Mouse (Mus musculus) spleen, adult 18-20 months (tissue): ENCODE measurements around the gene Tenm4.

ENCODE experiments used
- DNase-seq, 2 experiments: peaks; one replicate each; pipeline ENCODE4 v3.0.0; 2022; ENCODE audit warnings: mixed read lengths in 2 of 2

The Tenm4 gene

GRCm38 (mm10) chr7:96414290-96415055 lies 243.4 kb downstream of the Tenm4 start:
- no peak for DNase-seq

- peak in 1 of 2 experiments; percentile 10 for DNase-seq
Measured at GRCm38 (mm10) chr7:96417251-96418004, 246.4 kb downstream of the Tenm4 start.

- no peak for DNase-seq
Measured at GRCm38 (mm10) chr7:96418146-96418545, 247.1 kb downstream of the Tenm4 start.

- DNase-seq = no peak
Measured at GRCm38 (mm10) chr7:96420045-96420444, 249.0 kb downstream of the Tenm4 start.

- no peak for DNase-seq
Measured at GRCm38 (mm10) chr7:96420926-96421605, 250.0 kb downstream of the Tenm4 start.

- DNase-seq = no peak
Measured at GRCm38 (mm10) chr7:96426954-96427353, 255.9 kb downstream of the Tenm4 start.

- DNase-seq = no peak
Measured at GRCm38 (mm10) chr7:96433307-96433706, 262.3 kb downstream of the Tenm4 start.

GRCm38 (mm10) chr7:96438392-96438791 lies 267.3 kb downstream of the Tenm4 start:
- DNase-seq = no peak

GRCm38 (mm10) chr7:96440161-96440707 lies 269.2 kb downstream of the Tenm4 start:
- no peak for DNase-seq

- no peak for DNase-seq
Measured at GRCm38 (mm10) chr7:96445771-96446170, 274.7 kb downstream of the Tenm4 start.

GRCm38 (mm10) chr7:96447806-96448397 lies 276.9 kb downstream of the Tenm4 start:
- no peak for DNase-seq

GRCm38 (mm10) chr7:96455957-96456356 lies 284.9 kb downstream of the Tenm4 start:
- DNase-seq = no peak

GRCm38 (mm10) chr7:96456618-96457017 lies 285.6 kb downstream of the Tenm4 start:
- DNase-seq = no peak

GRCm38 (mm10) chr7:96457891-96458290 lies 286.8 kb downstream of the Tenm4 start:
- no peak for DNase-seq

GRCm38 (mm10) chr7:96458992-96459391 lies 287.9 kb downstream of the Tenm4 start:
- DNase-seq = no peak

- no peak for DNase-seq
Measured at GRCm38 (mm10) chr7:96466761-96467160, 295.7 kb downstream of the Tenm4 start.

GRCm38 (mm10) chr7:96470821-96471220 lies 299.8 kb downstream of the Tenm4 start:
- DNase-seq = no peak

GRCm38 (mm10) chr7:96474560-96475089 lies 303.6 kb downstream of the Tenm4 start:
- no peak for DNase-seq

- DNase-seq = no peak
Measured at GRCm38 (mm10) chr7:96476987-96477613, 306.1 kb downstream of the Tenm4 start.

- DNase-seq = no peak
Measured at GRCm38 (mm10) chr7:96479139-96479538, 308.1 kb downstream of the Tenm4 start.

- DNase-seq = no peak
Measured at GRCm38 (mm10) chr7:96480351-96480983, 309.4 kb downstream of the Tenm4 start.
